Mouse (Mus musculus) heart, postnatal 0 days (tissue): ENCODE measurements around the gene Zcchc7. TPM values are rescaled to one million over a fixed set of nuclear protein-coding genes. Genes with fewer than 3 reads are reported as not detected.
A peak's percentile ranks its signal among the peaks of the same experiment; 100 is the strongest.

Source experiments
- ATAC-seq: fragments of 200-750 bp; cut with Nextera tagmentation; 2 replicates; pipeline ENCODE4 v1.8.0; 2017; ENCODE audit warnings: low read depth, moderate number of reproducible peaks, moderate library complexity; ENCODE audit not compliant: insufficient read depth
- DNase-seq: peaks from one replicate; pipeline ENCODE4 v3.0.0-alpha.2; 2016; ENCODE audit warnings: low spot score
- H3K27ac ChIP-seq: fragments of 300-500 bp; sonication (generic); 2 replicates; pipeline ENCODE4 v1.5.1; 2014; ENCODE audit warnings: low read depth, mild to moderate bottlenecking
- H3K27me3 ChIP-seq: fragments of 300-500 bp; sonication (generic); 2 replicates; pipeline ENCODE4 v1.6.1; 2014; ENCODE audit warnings: low read length, mixed read lengths; ENCODE audit not compliant: control insufficient read depth, insufficient read depth
- H3K36me3 ChIP-seq: fragments of 300-500 bp; sonication (generic); replicated peaks from 2 replicates; pipeline ENCODE4 v1.6.1; 2014; ENCODE audit warnings: low read length, mixed read lengths; ENCODE audit not compliant: control insufficient read depth, insufficient read depth
- H3K4me1 ChIP-seq: fragments of 300-500 bp; sonication (generic); 2 replicates; pipeline ENCODE4 v1.6.1; 2014; ENCODE audit warnings: antibody characterized with exemption; ENCODE audit not compliant: control insufficient read depth, insufficient read depth
- H3K4me2 ChIP-seq: fragments of 300-500 bp; sonication (generic); 2 replicates; pipeline ENCODE4 v1.6.1; 2014; ENCODE audit warnings: low read depth, mild to moderate bottlenecking, low read length, moderate library complexity
- H3K4me3 ChIP-seq: fragments of 300-500 bp; sonication (generic); 2 replicates; pipeline ENCODE4 v1.5.1; 2014; ENCODE audit warnings: low read depth, low read length
- H3K9ac ChIP-seq: fragments of 300-500 bp; sonication (generic); replicated peaks from 2 replicates; pipeline ENCODE4 v1.6.1; 2014; ENCODE audit warnings: low read depth, low read length, mixed read lengths
- H3K9me3 ChIP-seq: fragments of 300-500 bp; sonication (generic); replicated peaks from 2 replicates; pipeline ENCODE4 v1.6.1; 2016; ENCODE audit warnings: low read length; ENCODE audit not compliant: control insufficient read depth
- CTCF ChIP-seq: IDR thresholded peaks from 2 replicates; pipeline ENCODE4 v1.5.1; 2016; ENCODE audit warnings: antibody characterized with exemption, control low read depth, low read depth
- EP300 ChIP-seq: IDR thresholded peaks from 2 replicates; pipeline ENCODE4 v1.6.1; 2016; ENCODE audit warnings: antibody characterized with exemption, low read depth
- whole genome bisulfite sequencing: fragments of 180-500 bp; shearing (Covaris S2); extraction: QIAGEN DNeasy Blood & Tissue Kit; methylation state at CpG from one replicate; pipeline ENCODE4 v1.1.7; 2014; 5-methylcytosine and 5-hydroxymethylcytosine counted together
- polyA plus RNA-seq: library from polyadenylated mRNA; unstranded; fragments of >200 nt; fragmentation: Nextera tagmentation; extraction: Ambion mirVana; gene quantifications from 2 replicates; pipeline ENCODE4 v1.2.1, GENCODE M21; 2015
- total RNA-seq: library from RNA; depleted of rRNA; stranded (reverse); fragments of >200 nt; gene quantifications from 2 replicates; pipeline ENCODE4 v1.2.3, GENCODE M21; 2014; ENCODE audit warnings: low replicate concordance

Zcchc7 gene
- total and polyA plus RNA-seq, 2 experiments from 2014 or later = 14.1 to 22.4 TPM

DNA sequence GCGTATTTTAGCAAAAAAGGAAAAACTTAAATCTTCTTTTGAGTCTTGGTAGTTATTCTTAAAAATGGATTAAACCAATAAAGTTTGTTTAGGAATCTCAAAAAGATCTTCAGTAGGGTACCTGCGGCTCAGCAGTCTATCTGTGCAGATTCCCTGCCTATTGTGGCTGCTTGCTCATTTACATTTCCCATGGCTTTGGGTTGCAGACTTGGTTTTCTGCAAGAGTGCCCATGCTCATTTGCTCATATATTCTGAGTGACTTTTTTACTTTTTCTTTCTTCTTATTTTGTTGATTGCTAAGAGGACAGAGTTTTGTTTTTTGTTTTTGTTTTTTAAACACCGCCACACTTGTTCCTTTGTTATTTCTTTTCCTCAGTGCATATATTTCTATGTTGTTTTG is 19.2 kb downstream of the Zcchc7 start:
- Histone ChIP-seq H3K27ac (no peak overlapping the region), H3K9ac (no peak overlapping the region), H3K4me3 (no peak overlapping the region), H3K27me3 (no peaks in the 10 kb centered on the region), H3K9me3 (no peaks in the 10 kb centered on the region), H3K4me2 (no peak overlapping the region), H3K36me3 (peaks cover 6% of the 10 kb centered on the region; the same call in 1 of the 2 replicates), H3K4me1 (no peaks in the 10 kb centered on the region)
- TF ChIP-seq EP300 (no peak), CTCF (no peak)
- no peak for DNase-seq
- no peak for ATAC-seq
- 90% methylated on average over 3 of the region's 3 CpGs for WGBS

DNA sequence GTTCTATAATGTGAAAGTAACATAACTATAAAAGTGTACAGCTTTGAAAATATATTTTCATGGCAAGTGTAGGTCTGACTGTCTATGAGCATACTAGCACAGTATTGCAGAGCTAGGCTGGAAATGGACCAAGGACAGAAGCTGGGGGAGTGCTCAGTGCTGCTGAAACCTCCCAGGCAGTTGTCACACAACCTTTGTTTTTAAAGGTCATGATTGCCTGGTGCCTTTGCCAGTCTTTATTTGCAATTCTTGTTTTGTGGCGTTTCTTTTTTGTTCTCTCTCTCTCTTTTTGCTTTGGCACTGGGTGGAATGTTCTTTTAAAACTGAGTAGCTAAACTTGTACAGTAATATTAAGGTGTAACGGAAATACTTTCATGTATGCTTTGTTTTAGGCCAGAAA is 21.0 kb downstream of the Zcchc7 start:
- 0 out of 2 replicates have a peak overlapping the region, but pooled peaks have one; percentile 8 for H3K27ac ChIP-seq
- DNase-seq = peak; percentile 53
- 59% methylated on average over 2 of the region's 2 CpGs for WGBS

GRCm38 (mm10) chr4:44777101-44777500 is 21.4 kb downstream of the Zcchc7 start:
- no peak overlapping the region for H3K27ac ChIP-seq
- H3K4me3 ChIP-seq = no peak overlapping the region
- no peaks in the 10 kb centered on the region for H3K9me3 ChIP-seq
- no peak overlapping the region for H3K4me2 ChIP-seq
- H3K9ac ChIP-seq = no peak overlapping the region
- H3K4me1 ChIP-seq = no peaks in the 10 kb centered on the region
- DNase-seq (no peak), ATAC-seq (no peak)
- 92% methylated on average over 3 of the region's 3 CpGs for WGBS
- no peak for TF ChIP-seq EP300
- no peak for TF ChIP-seq CTCF
- H3K36me3 ChIP-seq = no peaks in the 10 kb centered on the region
- H3K27me3 ChIP-seq = no peaks in the 10 kb centered on the region

More for the DNA sequence above, 21.0 kb downstream of the Zcchc7 start:
- Histone ChIP-seq H3K9me3 (no peaks in the 10 kb centered on the region), H3K9ac (no peak overlapping the region), H3K4me1 (no peaks in the 10 kb centered on the region), H3K27me3 (no peaks in the 10 kb centered on the region), H3K4me2 (no peak overlapping the region), H3K36me3 (no peaks in the 10 kb centered on the region), H3K4me3 (no peak overlapping the region)
- no peak for ATAC-seq
- no peak for TF ChIP-seq CTCF
- no peak for TF ChIP-seq EP300

- Histone ChIP-seq H3K27ac (no peak overlapping the region), H3K9ac (no peak overlapping the region), H3K4me1 (no peaks in the 10 kb centered on the region), H3K4me2 (no peak overlapping the region), H3K9me3 (no peaks in the 10 kb centered on the region), H3K36me3 (no peaks in the 10 kb centered on the region), H3K27me3 (no peaks in the 10 kb centered on the region), H3K4me3 (no peak overlapping the region)
- DNase-seq = no peak
- TF ChIP-seq CTCF = no peak
- no peak for TF ChIP-seq EP300
- ATAC-seq = no peak
Measured at GRCm38 (mm10) chr4:44777711-44778110, 22.0 kb downstream of the Zcchc7 start.

GRCm38 (mm10) chr4:44778316-44778715 is 22.6 kb downstream of the Zcchc7 start:
- no peak for DNase-seq
- no peaks in the 10 kb centered on the region for H3K27me3 ChIP-seq
- H3K4me1 ChIP-seq = no peaks in the 10 kb centered on the region
- no peaks in the 10 kb centered on the region for H3K9me3 ChIP-seq
- H3K9ac ChIP-seq = no peak overlapping the region
- no peak overlapping the region for H3K4me2 ChIP-seq
- TF ChIP-seq CTCF (no peak), EP300 (no peak)
- H3K27ac ChIP-seq = no peak overlapping the region
- 51% methylated on average over 3 of the region's 3 CpGs for WGBS
- H3K4me3 ChIP-seq = no peak overlapping the region
- ATAC-seq = no peak
- no peaks in the 10 kb centered on the region for H3K36me3 ChIP-seq

GRCm38 (mm10) chr4:44780462-44781157 is 24.9 kb downstream of the Zcchc7 start:
- H3K36me3 ChIP-seq = no peaks in the 10 kb centered on the region
- WGBS = 74% methylated on average over 4 of the region's 4 CpGs
- H3K4me3 ChIP-seq = no peak overlapping the region
- DNase-seq (no peak), ATAC-seq (no peak)
- TF ChIP-seq EP300 = no peak
- TF ChIP-seq CTCF = no peak
- no peak overlapping the region for H3K4me2 ChIP-seq
- no peaks in the 10 kb centered on the region for H3K9me3 ChIP-seq
- no peak overlapping the region for H3K27ac ChIP-seq
- no peaks in the 10 kb centered on the region for H3K27me3 ChIP-seq
- H3K4me1 ChIP-seq = no peaks in the 10 kb centered on the region
- H3K9ac ChIP-seq = no peak overlapping the region
